Mouse (Mus musculus) kidney, embryonic 14.5 days (tissue): ENCODE measurements around the gene Lypd6b. TPM values are rescaled to one million over a fixed set of nuclear protein-coding genes. Genes with fewer than 3 reads are reported as not detected.

Experiments used
- ATAC-seq: fragments of 200-750 bp; cut with Nextera tagmentation; 2 replicates; pipeline ENCODE4 v1.8.0; 2017; ENCODE audit warnings: moderate number of reproducible peaks, mild to moderate bottlenecking, moderate TSS enrichment, moderate library complexity; ENCODE audit not compliant: low FRiP score, low TSS enrichment
- H3K27ac ChIP-seq: fragments of 300-500 bp; sonication (generic); 2 replicates; pipeline ENCODE4 v1.5.1; 2014; ENCODE audit warnings: low read depth, mild to moderate bottlenecking, low read length, moderate library complexity, mixed read lengths
- H3K27me3 ChIP-seq: fragments of 300-500 bp; sonication (generic); 2 replicates; pipeline ENCODE4 v1.6.1; 2014; ENCODE audit warnings: mild to moderate bottlenecking, low read length; ENCODE audit not compliant: control insufficient read depth, insufficient read depth
- H3K36me3 ChIP-seq: fragments of 300-500 bp; sonication (generic); 2 replicates; pipeline ENCODE4 v1.6.1; 2014; ENCODE audit warnings: low read length, mixed read lengths; ENCODE audit not compliant: control insufficient read depth, insufficient read depth
- H3K4me1 ChIP-seq: fragments of 300-500 bp; sonication (generic); 2 replicates; pipeline ENCODE4 v1.6.1; 2014; ENCODE audit warnings: low read length, mixed read lengths; ENCODE audit not compliant: control insufficient read depth, insufficient read depth
- H3K4me2 ChIP-seq: fragments of 300-500 bp; sonication (generic); replicated peaks from 2 replicates; pipeline ENCODE4 v1.6.1; 2014; ENCODE audit warnings: low read depth, mild to moderate bottlenecking, low read length
- H3K4me3 ChIP-seq: fragments of 300-500 bp; sonication (generic); 2 replicates; pipeline ENCODE4 v1.5.1; 2014; ENCODE audit warnings: mild to moderate bottlenecking, low read length
- H3K9ac ChIP-seq: fragments of 300-500 bp; sonication (generic); 2 replicates; pipeline ENCODE4 v1.6.1; 2014; ENCODE audit warnings: low read depth, mild to moderate bottlenecking, low read length, moderate library complexity
- H3K9me3 ChIP-seq: fragments of 300-500 bp; sonication (generic); 2 replicates; pipeline ENCODE4 v1.6.1; 2016; ENCODE audit warnings: low read length; ENCODE audit not compliant: control insufficient read depth
- WGBS: fragments of 180-500 bp; shearing (Covaris S2); extraction: QIAGEN DNeasy Blood & Tissue Kit; methylation state at CpG from one replicate; pipeline ENCODE4 v1.1.7; 2014; 5-methylcytosine and 5-hydroxymethylcytosine counted together
- polyA plus RNA-seq: library from polyadenylated mRNA; unstranded; fragments of >200 nt; fragmentation: Nextera tagmentation; extraction: Ambion mirVana; gene quantifications from 2 replicates; pipeline ENCODE4 v1.2.1, GENCODE M21; 2014

Lypd6b gene
- polyA plus RNA-seq, 1 experiment from 2014 or later: 11.4 TPM

GRCm38 (mm10) chr2:49952632-49953293 lies 165.3 kb downstream of the Lypd6b start:
- ATAC-seq: no peak
- WGBS: 74% methylated on average over 6 of the region's 6 CpGs
- no peak overlapping the region for H3K9ac ChIP-seq
- no peaks in the 10 kb centered on the region for H3K9me3 ChIP-seq
- H3K4me2 ChIP-seq: no peak overlapping the region
- H3K36me3 ChIP-seq: peaks cover 1% of the 10 kb centered on the region; the same call in 1 of the 2 replicates
- H3K4me1 ChIP-seq: no peaks in the 10 kb centered on the region
- H3K4me3 ChIP-seq: no peak overlapping the region
- no peaks in the 10 kb centered on the region for H3K27me3 ChIP-seq
- H3K27ac ChIP-seq: no peak overlapping the region

DNA sequence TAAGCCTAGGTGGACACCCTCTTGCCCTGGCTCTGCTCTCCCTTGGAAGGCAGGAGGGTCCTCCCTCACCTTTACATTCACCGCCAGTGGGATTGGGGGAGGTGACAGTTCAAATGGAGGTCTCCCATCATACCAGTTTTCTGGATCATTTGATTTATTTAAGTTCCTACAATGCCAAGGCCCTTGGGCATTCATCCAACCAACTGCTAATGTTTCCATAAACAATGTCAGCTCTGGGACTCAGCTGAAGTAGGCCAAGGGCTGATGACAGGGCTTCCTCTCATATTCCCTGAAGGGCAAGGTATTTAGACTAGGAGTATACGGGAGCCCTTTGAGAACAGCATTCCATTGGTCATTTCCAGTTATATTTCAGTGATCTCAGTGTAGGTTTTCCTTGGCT lies 170.0 kb downstream of the Lypd6b start:
- 40% methylated on average over 2 of the region's 2 CpGs for WGBS
- H3K4me1 ChIP-seq: no peaks in the 10 kb centered on the region
- no peak overlapping the region for H3K9ac ChIP-seq
- H3K27me3 ChIP-seq: no peaks in the 10 kb centered on the region
- no peak overlapping the region for H3K4me3 ChIP-seq
- no peak overlapping the region for H3K4me2 ChIP-seq
- no peaks in the 10 kb centered on the region for H3K9me3 ChIP-seq
- no peak for ATAC-seq
- no peaks in the 10 kb centered on the region for H3K36me3 ChIP-seq
- H3K27ac ChIP-seq: no peak overlapping the region

GRCm38 (mm10) chr2:49961991-49962390 lies 174.5 kb downstream of the Lypd6b start:
- H3K4me3 ChIP-seq: no peak overlapping the region
- H3K36me3 ChIP-seq: no peaks in the 10 kb centered on the region
- no peak overlapping the region for H3K27ac ChIP-seq
- no peak for ATAC-seq
- 84% methylated on average over 2 of the region's 2 CpGs for WGBS
- H3K9me3 ChIP-seq: no peaks in the 10 kb centered on the region
- H3K9ac ChIP-seq: no peak overlapping the region
- no peak overlapping the region for H3K4me2 ChIP-seq
- no peaks in the 10 kb centered on the region for H3K27me3 ChIP-seq
- no peaks in the 10 kb centered on the region for H3K4me1 ChIP-seq

- Histone ChIP-seq H3K4me1 (no peaks in the 10 kb centered on the region), H3K36me3 (no peaks in the 10 kb centered on the region), H3K9me3 (no peaks in the 10 kb centered on the region), H3K4me2 (no peak overlapping the region), H3K27me3 (no peaks in the 10 kb centered on the region), H3K4me3 (no peak overlapping the region), H3K9ac (no peak overlapping the region), H3K27ac (no peak overlapping the region)
- WGBS: 40% methylated on average over 3 of the region's 3 CpGs
- no peak for ATAC-seq
Measured at GRCm38 (mm10) chr2:49964899-49965298, 177.4 kb downstream of the Lypd6b start.

DNA sequence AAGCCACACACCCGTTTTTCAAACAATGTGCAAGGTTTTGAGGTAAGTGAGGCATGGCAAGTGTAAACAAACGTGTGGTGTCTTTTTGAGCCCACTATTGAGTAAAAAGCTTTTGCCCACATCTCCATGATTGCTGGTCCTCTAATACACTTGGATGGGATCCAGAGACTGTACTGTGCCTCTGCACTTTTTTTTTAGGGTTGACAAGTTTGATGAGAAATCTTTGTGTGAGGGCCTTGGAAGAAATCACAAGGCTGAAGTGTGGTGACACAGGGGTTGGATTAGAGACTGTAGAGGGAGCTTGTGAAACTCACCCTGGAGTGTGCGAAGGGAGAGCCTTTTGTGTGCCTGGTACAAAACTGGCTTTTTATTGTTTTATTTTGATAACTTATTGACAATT lies 180.3 kb downstream of the Lypd6b start:
- no peaks in the 10 kb centered on the region for H3K27me3 ChIP-seq
- no peak overlapping the region for H3K27ac ChIP-seq
- no peak overlapping the region for H3K4me2 ChIP-seq
- no peaks in the 10 kb centered on the region for H3K36me3 ChIP-seq
- WGBS: 62% methylated on average over 3 of the region's 3 CpGs
- H3K4me1 ChIP-seq: no peaks in the 10 kb centered on the region
- no peak for ATAC-seq
- H3K9ac ChIP-seq: no peak overlapping the region
- no peak overlapping the region for H3K4me3 ChIP-seq
- peaks cover 3% of the 10 kb centered on the region; the same call in 1 of the 2 replicates for H3K9me3 ChIP-seq

DNA sequence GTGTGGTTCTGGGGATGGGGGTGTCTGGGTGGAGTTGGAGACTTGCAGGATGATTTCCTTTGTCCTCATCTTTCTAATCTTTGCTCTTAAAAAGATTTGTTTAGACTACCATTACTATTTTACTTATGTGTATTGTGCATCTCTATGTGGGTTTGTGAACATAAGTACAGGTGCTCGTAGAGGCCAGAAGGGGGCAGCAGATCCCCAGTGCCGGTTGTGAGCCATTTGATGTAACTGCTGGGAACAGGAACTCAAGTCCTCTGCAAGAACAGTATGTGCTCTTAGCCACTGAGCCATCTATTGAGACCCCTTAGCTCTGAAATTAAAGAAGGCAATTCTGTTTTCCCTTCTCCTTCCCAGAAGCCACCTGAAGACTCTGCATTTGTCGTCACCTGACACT lies 183.5 kb downstream of the Lypd6b start:
- no peaks in the 10 kb centered on the region for H3K4me1 ChIP-seq
- H3K9ac ChIP-seq: no peak overlapping the region
- H3K36me3 ChIP-seq: no peaks in the 10 kb centered on the region
- no peak overlapping the region for H3K4me2 ChIP-seq
- H3K9me3 ChIP-seq: peaks cover 3% of the 10 kb centered on the region; the same call in 1 of the 2 replicates
- ATAC-seq: no peak
- no peak overlapping the region for H3K4me3 ChIP-seq
- H3K27me3 ChIP-seq: no peaks in the 10 kb centered on the region
- 96% methylated on average over 3 of the region's 3 CpGs for WGBS
- no peak overlapping the region for H3K27ac ChIP-seq

DNA sequence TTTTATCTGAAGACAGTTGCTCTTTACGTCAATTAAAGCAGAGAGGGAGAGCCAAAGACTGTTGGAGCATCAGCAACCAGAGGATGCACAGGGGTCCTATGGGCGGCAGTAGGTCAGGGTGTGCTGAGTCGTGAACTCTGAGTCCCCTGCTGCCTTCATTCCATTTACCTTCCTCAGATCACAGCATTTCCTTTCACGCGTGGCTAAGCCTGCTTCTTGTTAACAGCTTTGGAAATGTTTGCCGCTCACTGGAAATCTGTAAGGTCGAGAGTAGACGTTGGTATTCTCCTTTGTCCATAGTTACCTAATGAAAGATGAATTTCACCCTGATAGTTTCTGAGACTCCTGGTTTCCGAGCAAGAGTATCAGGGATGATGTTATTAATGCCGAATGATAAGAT lies 191.1 kb downstream of the Lypd6b start:
- H3K4me3 ChIP-seq: no peak overlapping the region
- H3K27ac ChIP-seq: no peak overlapping the region
- no peak overlapping the region for H3K9ac ChIP-seq
- no peaks in the 10 kb centered on the region for H3K9me3 ChIP-seq
- H3K27me3 ChIP-seq: no peaks in the 10 kb centered on the region
- no peaks in the 10 kb centered on the region for H3K36me3 ChIP-seq
- no peak overlapping the region for H3K4me2 ChIP-seq
- 64% methylated on average over 10 of the region's 10 CpGs for WGBS
- H3K4me1 ChIP-seq: no peaks in the 10 kb centered on the region
- no peak for ATAC-seq

- no peaks in the 10 kb centered on the region for H3K9me3 ChIP-seq
- H3K27me3 ChIP-seq: no peaks in the 10 kb centered on the region
- no peaks in the 10 kb centered on the region for H3K36me3 ChIP-seq
- H3K4me3 ChIP-seq: no peak overlapping the region
- no peak overlapping the region for H3K27ac ChIP-seq
- 85% methylated on average over 3 of the region's 3 CpGs for WGBS
- no peak overlapping the region for H3K4me2 ChIP-seq
- H3K9ac ChIP-seq: no peak overlapping the region
- no peak for ATAC-seq
- H3K4me1 ChIP-seq: no peaks in the 10 kb centered on the region
Measured at GRCm38 (mm10) chr2:49979991-49980390, 192.5 kb downstream of the Lypd6b start.

GRCm38 (mm10) chr2:49983021-49983420 lies 195.5 kb downstream of the Lypd6b start:
- WGBS: 76% methylated on average over 5 of the region's 5 CpGs
- ATAC-seq: no peak
- H3K27ac ChIP-seq: no peak overlapping the region
- no peaks in the 10 kb centered on the region for H3K9me3 ChIP-seq
- H3K4me1 ChIP-seq: no peaks in the 10 kb centered on the region
- H3K27me3 ChIP-seq: no peaks in the 10 kb centered on the region
- no peak overlapping the region for H3K4me3 ChIP-seq
- no peak overlapping the region for H3K4me2 ChIP-seq
- H3K36me3 ChIP-seq: no peaks in the 10 kb centered on the region
- H3K9ac ChIP-seq: no peak overlapping the region
